Mouse (Mus musculus) heart, postnatal 0 days (tissue): ENCODE measurements at regions not wholly inside any gene's neighbourhood (a gene's known extent, or its start where the extent isn't known, plus 50 kb on each side); places are given as distances from the start of the nearest gene placed in this dataset.

Experiments
- ATAC-seq: fragments of 200-750 bp; cut with Nextera tagmentation; 2 replicates; pipeline ENCODE4 v1.8.0; 2017; ENCODE audit warnings: low read depth, moderate number of reproducible peaks, moderate library complexity; ENCODE audit not compliant: insufficient read depth
- DNase-seq: peaks from one replicate; pipeline ENCODE4 v3.0.0-alpha.2; 2016; ENCODE audit warnings: low spot score
- H3K27ac ChIP-seq: fragments of 300-500 bp; sonication (generic); 2 replicates; pipeline ENCODE4 v1.5.1; 2014; ENCODE audit warnings: low read depth, mild to moderate bottlenecking
- H3K27me3 ChIP-seq: fragments of 300-500 bp; sonication (generic); 2 replicates; pipeline ENCODE4 v1.6.1; 2014; ENCODE audit warnings: low read length, mixed read lengths; ENCODE audit not compliant: control insufficient read depth, insufficient read depth
- H3K36me3 ChIP-seq: fragments of 300-500 bp; sonication (generic); replicated peaks from 2 replicates; pipeline ENCODE4 v1.6.1; 2014; ENCODE audit warnings: low read length, mixed read lengths; ENCODE audit not compliant: control insufficient read depth, insufficient read depth
- H3K4me1 ChIP-seq: fragments of 300-500 bp; sonication (generic); 2 replicates; pipeline ENCODE4 v1.6.1; 2014; ENCODE audit warnings: antibody characterized with exemption; ENCODE audit not compliant: control insufficient read depth, insufficient read depth
- H3K4me2 ChIP-seq: fragments of 300-500 bp; sonication (generic); 2 replicates; pipeline ENCODE4 v1.6.1; 2014; ENCODE audit warnings: low read depth, mild to moderate bottlenecking, low read length, moderate library complexity
- H3K4me3 ChIP-seq: fragments of 300-500 bp; sonication (generic); 2 replicates; pipeline ENCODE4 v1.5.1; 2014; ENCODE audit warnings: low read depth, low read length
- H3K9ac ChIP-seq: fragments of 300-500 bp; sonication (generic); replicated peaks from 2 replicates; pipeline ENCODE4 v1.6.1; 2014; ENCODE audit warnings: low read depth, low read length, mixed read lengths
- H3K9me3 ChIP-seq: fragments of 300-500 bp; sonication (generic); replicated peaks from 2 replicates; pipeline ENCODE4 v1.6.1; 2016; ENCODE audit warnings: low read length; ENCODE audit not compliant: control insufficient read depth
- CTCF ChIP-seq: IDR thresholded peaks from 2 replicates; pipeline ENCODE4 v1.5.1; 2016; ENCODE audit warnings: antibody characterized with exemption, control low read depth, low read depth
- EP300 ChIP-seq: IDR thresholded peaks from 2 replicates; pipeline ENCODE4 v1.6.1; 2016; ENCODE audit warnings: antibody characterized with exemption, low read depth
- WGBS: fragments of 180-500 bp; shearing (Covaris S2); extraction: QIAGEN DNeasy Blood & Tissue Kit; methylation state at CpG from one replicate; pipeline ENCODE4 v1.1.7; 2014; 5-methylcytosine and 5-hydroxymethylcytosine counted together

DNA sequence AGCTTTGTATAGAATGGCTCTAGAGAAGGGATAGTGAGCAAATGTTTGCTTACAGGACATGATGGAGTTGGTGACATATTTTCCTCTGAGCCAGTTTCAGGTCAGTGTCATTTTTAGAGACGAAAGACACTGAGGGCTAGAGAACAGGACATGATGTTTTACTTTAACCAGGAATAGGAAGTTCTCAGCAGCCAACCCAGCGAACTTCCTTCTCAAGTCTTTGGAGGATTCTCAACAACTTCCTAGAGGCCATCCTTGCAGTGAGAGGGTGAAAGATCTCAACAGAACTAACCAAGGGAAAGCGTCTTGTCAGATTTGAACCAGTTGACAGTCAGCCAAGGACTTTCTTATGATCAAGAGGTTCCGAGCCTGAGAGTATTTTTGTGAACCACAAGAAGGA is 153.7 kb upstream of the Jade1 start:
- no peak overlapping the region for H3K4me2 ChIP-seq
- no peaks in the 10 kb centered on the region for H3K4me1 ChIP-seq
- no peak for ATAC-seq
- H3K9me3 ChIP-seq, result no peaks in the 10 kb centered on the region
- no peak overlapping the region for H3K27ac ChIP-seq
- WGBS, result 64% methylated on average over 4 of the region's 4 CpGs
- H3K36me3 ChIP-seq, result no peaks in the 10 kb centered on the region
- H3K9ac ChIP-seq, result no peak overlapping the region
- TF ChIP-seq CTCF, result no peak
- TF ChIP-seq EP300, result no peak
- H3K27me3 ChIP-seq, result no peaks in the 10 kb centered on the region
- no peak overlapping the region for H3K4me3 ChIP-seq
- DNase-seq, result no peak

DNA sequence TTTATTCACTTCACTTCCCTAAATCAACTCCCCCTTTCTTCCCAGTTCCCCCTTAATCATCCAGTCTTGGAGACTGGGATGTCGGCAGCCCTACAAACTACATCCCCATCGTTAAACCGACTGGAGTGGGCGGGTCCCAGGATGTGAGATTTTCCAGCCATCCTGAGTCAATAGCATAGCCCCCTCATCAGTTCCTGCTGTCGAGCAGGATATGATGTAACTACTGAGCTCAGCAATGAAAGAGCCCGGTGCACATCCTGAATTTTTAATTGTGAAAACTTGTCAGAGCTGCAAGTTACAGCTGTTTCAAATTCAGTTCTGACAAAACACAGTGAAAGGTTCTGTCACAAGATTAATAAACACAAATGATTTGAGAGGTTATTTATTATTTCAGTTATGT is 165.7 kb upstream of the Jade1 start:
- no peak overlapping the region for H3K4me3 ChIP-seq
- no peak for TF ChIP-seq CTCF
- TF ChIP-seq EP300, result no peak
- no peaks in the 10 kb centered on the region for H3K4me1 ChIP-seq
- H3K9me3 ChIP-seq, result no peaks in the 10 kb centered on the region
- H3K9ac ChIP-seq, result no peak overlapping the region
- WGBS, result 50% methylated on average over 6 of the region's 6 CpGs
- ATAC-seq (no peak), DNase-seq (no peak)
- no peaks in the 10 kb centered on the region for H3K36me3 ChIP-seq
- no peaks in the 10 kb centered on the region for H3K27me3 ChIP-seq
- H3K27ac ChIP-seq, result no peak overlapping the region
- no peak overlapping the region for H3K4me2 ChIP-seq

GRCm38 (mm10) chr3:41387469-41388212 is 167.9 kb upstream of the Jade1 start:
- Histone ChIP-seq H3K27ac (no peak overlapping the region), H3K4me2 (no peak overlapping the region), H3K9me3 (no peaks in the 10 kb centered on the region), H3K36me3 (no peaks in the 10 kb centered on the region), H3K9ac (no peak overlapping the region), H3K27me3 (no peaks in the 10 kb centered on the region), H3K4me1 (no peaks in the 10 kb centered on the region), H3K4me3 (no peak overlapping the region)
- ATAC-seq, result no peak
- no peak for DNase-seq
- TF ChIP-seq CTCF, result no peak
- no peak for TF ChIP-seq EP300
- 66% methylated on average over 9 of the region's 9 CpGs for WGBS

DNA sequence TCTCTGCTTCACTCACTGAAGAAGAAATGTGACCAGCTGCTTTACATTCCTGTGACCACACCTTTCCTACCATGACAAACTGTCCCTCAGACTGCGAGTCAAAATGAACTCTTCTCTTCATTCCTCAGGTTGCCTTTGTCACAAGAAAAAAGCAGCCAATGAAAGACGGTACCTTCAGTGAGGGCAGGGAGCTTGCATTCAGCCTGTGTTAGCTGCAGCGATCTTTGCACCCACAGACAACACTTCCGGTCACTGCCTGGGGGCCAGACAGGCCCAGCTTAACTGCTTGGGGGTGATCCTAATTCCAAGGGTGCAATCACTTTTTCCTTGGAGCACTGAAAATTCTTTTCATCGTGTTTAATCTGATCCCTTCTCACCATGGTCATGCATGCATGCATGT is 169.2 kb upstream of the Jade1 start:
- WGBS, result 48% methylated on average over 5 of the region's 5 CpGs
- DNase-seq (no peak), ATAC-seq (no peak)
- Histone ChIP-seq H3K27me3 (no peaks in the 10 kb centered on the region), H3K4me2 (no peak overlapping the region), H3K27ac (no peak overlapping the region), H3K4me1 (no peaks in the 10 kb centered on the region), H3K9ac (no peak overlapping the region), H3K36me3 (no peaks in the 10 kb centered on the region), H3K9me3 (no peaks in the 10 kb centered on the region), H3K4me3 (no peak overlapping the region)
- TF ChIP-seq EP300, result no peak
- TF ChIP-seq CTCF, result no peak

- no peak for DNase-seq
- no peak overlapping the region for H3K4me2 ChIP-seq
These were observed 171.1 kb upstream of the Jade1 start for GRCm38 (mm10) chr3:41384410-41384809.

GRCm38 (mm10) chr3:41378576-41378975 is 177.0 kb upstream of the Jade1 start:
- Histone ChIP-seq H3K4me1 (peaks cover 32% of the 10 kb centered on the region; the same call in 1 of the 2 replicates), H3K9ac (no peak overlapping the region), H3K27ac (no peak overlapping the region), H3K36me3 (no peaks in the 10 kb centered on the region), H3K9me3 (no peaks in the 10 kb centered on the region), H3K27me3 (no peaks in the 10 kb centered on the region), H3K4me2 (no peak overlapping the region), H3K4me3 (no peak overlapping the region)
- ATAC-seq (no peak), DNase-seq (no peak)
- 56% methylated on average over 5 of the region's 5 CpGs for WGBS
- TF ChIP-seq CTCF (no peak), EP300 (no peak)

More at GRCm38 (mm10) chr3:41384410-41384809, 171.1 kb upstream of the Jade1 start:
- Histone ChIP-seq H3K4me1 (no peaks in the 10 kb centered on the region), H3K9me3 (no peaks in the 10 kb centered on the region), H3K9ac (no peak overlapping the region), H3K27me3 (no peaks in the 10 kb centered on the region), H3K36me3 (no peaks in the 10 kb centered on the region), H3K27ac (no peak overlapping the region), H3K4me3 (no peak overlapping the region)
- WGBS, result 75% methylated on average over 10 of the region's 10 CpGs
- no peak for ATAC-seq
- TF ChIP-seq CTCF (no peak), EP300 (no peak)
